Mouse (Mus musculus) heart, adult 18-20 months (tissue): Measurements from ENCODE around the gene Hecw2. TPM values are rescaled to one million over a fixed set of nuclear protein-coding genes. Genes with fewer than 3 reads are reported as not detected.

ENCODE experiments used
- DNase-seq, 2 experiments: peaks; one replicate each; pipeline ENCODE4 v3.0.0; 2021 to 2022; ENCODE audit warnings: mixed read lengths in 1 of 2
- total RNA-seq, 2 experiments: library from RNA; stranded (reverse); gene quantifications; 2 replicates each; pipeline ENCODE4 v1.2.3; 2021

Gene Hecw2
- total RNA-seq, 2 experiments from 2014 or later, result 18.2 to 19.1 TPM

- DNase-seq, result no peak
These were observed 300.7 kb downstream of the Hecw2 start for GRCm38 (mm10) chr1:53894299-53894698.

GRCm38 (mm10) chr1:53890380-53890779 lies 304.6 kb downstream of the Hecw2 start:
- peak; percentile 17 to 18 for DNase-seq

- no peak for DNase-seq
These were observed 305.2 kb downstream of the Hecw2 start for GRCm38 (mm10) chr1:53889806-53890205.

GRCm38 (mm10) chr1:53882480-53882879 lies 312.5 kb downstream of the Hecw2 start:
- no peak for DNase-seq

GRCm38 (mm10) chr1:53875919-53876318 lies 319.0 kb downstream of the Hecw2 start:
- DNase-seq, result peak; percentile 27 to 37

GRCm38 (mm10) chr1:53867316-53867715 lies 327.7 kb downstream of the Hecw2 start:
- DNase-seq, result no peak

- no peak for DNase-seq
These were observed 328.5 kb downstream of the Hecw2 start for GRCm38 (mm10) chr1:53866374-53866902.

- DNase-seq, result no peak
These were observed 330.9 kb downstream of the Hecw2 start for GRCm38 (mm10) chr1:53864046-53864445.

- DNase-seq, result no peak
These were observed 334.4 kb downstream of the Hecw2 start for GRCm38 (mm10) chr1:53860611-53861010.

- DNase-seq, result no peak
These were observed 335.8 kb downstream of the Hecw2 start for GRCm38 (mm10) chr1:53859175-53859574.

GRCm38 (mm10) chr1:53856501-53857103 lies 338.4 kb downstream of the Hecw2 start:
- peak in 1 of 2 experiments; percentile 60 for DNase-seq

- DNase-seq, result peak in 1 of 2 experiments; percentile 39
These were observed 339.2 kb downstream of the Hecw2 start for GRCm38 (mm10) chr1:53855732-53856131.

GRCm38 (mm10) chr1:53852086-53852610 lies 342.8 kb downstream of the Hecw2 start:
- DNase-seq, result no peak

GRCm38 (mm10) chr1:53851334-53851733 lies 343.6 kb downstream of the Hecw2 start:
- peak; percentile 60 to 85 for DNase-seq

- DNase-seq, result peak; percentile 49 to 65
These were observed 344.1 kb downstream of the Hecw2 start for GRCm38 (mm10) chr1:53850891-53851290.

- DNase-seq, result no peak
These were observed 348.2 kb downstream of the Hecw2 start for GRCm38 (mm10) chr1:53846665-53847237.

- peak in 1 of 2 experiments; percentile 45 for DNase-seq
These were observed 349.1 kb downstream of the Hecw2 start for GRCm38 (mm10) chr1:53845854-53846253.

- DNase-seq, result no peak
These were observed 349.9 kb downstream of the Hecw2 start for GRCm38 (mm10) chr1:53844914-53845612.

- no peak for DNase-seq
These were observed 350.6 kb downstream of the Hecw2 start for GRCm38 (mm10) chr1:53844122-53844913.

- no peak for DNase-seq
These were observed 351.9 kb downstream of the Hecw2 start for GRCm38 (mm10) chr1:53843051-53843450.

- no peak for DNase-seq
These were observed 353.9 kb downstream of the Hecw2 start for GRCm38 (mm10) chr1:53841080-53841479.

- no peak for DNase-seq
These were observed 355.6 kb downstream of the Hecw2 start for GRCm38 (mm10) chr1:53839392-53839791.
